Mouse (Mus musculus) B cell, adult (primary cell): ENCODE measurements around the gene Mrps17. TPM values are rescaled to one million over a fixed set of nuclear protein-coding genes. Genes with fewer than 3 reads are reported as not detected.

Experiments
- total RNA-seq: library from RNA; stranded (reverse); gene quantifications from 4 replicates; pipeline ENCODE4 v1.2.4, GENCODE M21; 2023; ENCODE audit not compliant: inconsistent age

Mrps17 gene
- total RNA-seq: 43.3 to 59.8 TPM (median 48.1 TPM) in 4 replicates

GRCm38 (mm10) chr5:129715326-129715861, at the start of gene Mrps17:
Gene Mrps17 (plus strand): TSS chr5:129715497.

GRCm38 (mm10) chr5:129670036-129670458, 45.2 kb upstream of the Mrps17 start, which contains the start of gene Zfp11:
Gene Zfp11 (minus strand): TSS chr5:129670099.

GRCm38 (mm10) chr5:129708412-129708811, 6.9 kb upstream of the Mrps17 start, which contains the start of gene Sept14:
Gene Sept14 (minus strand): TSS chr5:129708512.

GRCm38 (mm10) chr5:129724834-129725773, 9.8 kb downstream of the Mrps17 start, which contains the start of gene Nipsnap2:
Gene Nipsnap2 (plus strand): TSS chr5:129725063.

Other genes with a start within 250 kb of the Mrps17 start
- gene Sfswap, start 214.3 kb upstream of the Mrps17 start, total RNA-seq: 157 to 170 TPM (median 166 TPM) in 4 replicates
- gene Mmp17, start 131.3 kb upstream of the Mrps17 start, total RNA-seq: 0.57 to 2.0 TPM (median 1.3 TPM) in 4 replicates
- 1.6 to 2.7 TPM (median 1.9 TPM) in 4 replicates for gene Zfp11, start 45.4 kb upstream of the Mrps17 start, total RNA-seq
- not detected in 4 replicates for gene Sept14, start 7.0 kb upstream of the Mrps17 start, total RNA-seq
- 32.5 to 37.1 TPM (median 33.3 TPM) in 4 replicates for gene Nipsnap2, start 9.6 kb downstream of the Mrps17 start, total RNA-seq
- gene Psph, start 72.0 kb downstream of the Mrps17 start, total RNA-seq: 9.7 to 13.0 TPM (median 10.1 TPM) in 4 replicates
- gene Sumf2, start 131.5 kb downstream of the Mrps17 start, total RNA-seq: 8.9 to 19.3 TPM (median 13.0 TPM) in 4 replicates
- 131 to 185 TPM (median 145 TPM) in 4 replicates for gene Chchd2, start 172.0 kb downstream of the Mrps17 start, total RNA-seq
- 1.2 to 4.6 TPM (median 1.8 TPM) in 4 replicates for gene Zbed5, start 180.2 kb downstream of the Mrps17 start, total RNA-seq
- gene Phkg1, start 183.1 kb downstream of the Mrps17 start, total RNA-seq: 0.21 to 1.1 TPM (median 0.57 TPM) in 3 of 4 replicates, not detected in the other
- 1.0 to 2.0 TPM (median 1.5 TPM) in 4 replicates for gene Nupr1l, start 193.0 kb downstream of the Mrps17 start, total RNA-seq
- 9.9 to 12.8 TPM (median 10.9 TPM) in 4 replicates for gene Vkorc1l1, start 226.5 kb downstream of the Mrps17 start, total RNA-seq